Mouse (Mus musculus) lung, adult 10 weeks (tissue): ENCODE data around the gene Mef2a. TPM values are rescaled to one million over a fixed set of nuclear protein-coding genes. Genes with fewer than 3 reads are reported as not detected.

ENCODE experiments used
- polyA plus RNA-seq: library from polyadenylated mRNA; stranded (reverse); fragments of 350-450 nt; fragmentation: Illumina TruSeq; extraction: RNeasy Lipid Tissue Mini Kit (QIAGEN cat#74804); gene quantifications from one replicate; pipeline ENCODE4 v1.2.3, GENCODE M21; 2014; ENCODE audit warnings: low read depth, low replicate concordance; ENCODE audit not compliant: insufficient read depth

The Mef2a gene
- 27.6 TPM for polyA plus RNA-seq

DNA sequence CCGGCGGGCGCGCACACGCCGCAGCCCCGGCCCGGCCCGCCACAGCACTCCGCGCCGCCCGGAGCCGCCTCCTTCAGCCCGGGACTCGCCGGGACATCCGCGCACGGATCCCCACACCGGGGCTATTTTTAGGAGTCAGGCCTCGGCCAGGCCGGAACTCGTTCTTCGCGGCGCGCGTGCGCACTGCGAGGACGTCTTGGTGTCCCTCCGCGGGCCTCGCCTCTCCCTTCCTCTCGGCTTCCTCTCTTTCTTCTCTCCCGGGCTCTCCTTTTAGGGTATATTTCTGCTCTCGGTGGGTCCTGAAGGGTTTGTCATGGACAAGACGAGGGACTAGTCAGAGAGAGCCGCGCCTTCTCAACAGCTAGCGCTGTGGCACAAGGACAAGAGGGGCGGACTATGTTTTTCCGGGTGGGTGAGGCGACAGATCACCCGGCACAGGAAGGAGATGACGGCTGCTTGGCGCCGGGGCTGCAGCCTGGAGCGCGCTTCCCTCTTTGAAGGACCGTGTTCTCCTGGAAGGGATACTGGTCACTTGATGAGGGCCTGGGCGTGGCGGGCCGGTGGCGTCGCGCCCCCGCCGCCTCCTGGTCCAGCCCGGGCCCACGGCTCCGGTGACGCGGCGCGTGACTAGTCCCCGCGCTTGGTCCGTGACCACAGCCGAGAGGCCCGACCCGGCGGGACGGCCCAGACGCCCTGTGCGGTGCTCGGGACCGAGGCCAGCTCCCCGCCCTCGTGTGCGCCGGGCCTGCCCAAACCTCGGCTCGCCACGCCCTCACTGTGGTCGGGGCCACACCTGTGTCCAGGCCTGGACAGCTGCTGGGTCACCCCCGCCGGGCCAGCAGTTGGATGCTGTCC lies at the start of gene Mef2a:
Gene Mef2a (minus strand): TSS at position 130 of the 855 bp plus-strand sequence.

DNA sequence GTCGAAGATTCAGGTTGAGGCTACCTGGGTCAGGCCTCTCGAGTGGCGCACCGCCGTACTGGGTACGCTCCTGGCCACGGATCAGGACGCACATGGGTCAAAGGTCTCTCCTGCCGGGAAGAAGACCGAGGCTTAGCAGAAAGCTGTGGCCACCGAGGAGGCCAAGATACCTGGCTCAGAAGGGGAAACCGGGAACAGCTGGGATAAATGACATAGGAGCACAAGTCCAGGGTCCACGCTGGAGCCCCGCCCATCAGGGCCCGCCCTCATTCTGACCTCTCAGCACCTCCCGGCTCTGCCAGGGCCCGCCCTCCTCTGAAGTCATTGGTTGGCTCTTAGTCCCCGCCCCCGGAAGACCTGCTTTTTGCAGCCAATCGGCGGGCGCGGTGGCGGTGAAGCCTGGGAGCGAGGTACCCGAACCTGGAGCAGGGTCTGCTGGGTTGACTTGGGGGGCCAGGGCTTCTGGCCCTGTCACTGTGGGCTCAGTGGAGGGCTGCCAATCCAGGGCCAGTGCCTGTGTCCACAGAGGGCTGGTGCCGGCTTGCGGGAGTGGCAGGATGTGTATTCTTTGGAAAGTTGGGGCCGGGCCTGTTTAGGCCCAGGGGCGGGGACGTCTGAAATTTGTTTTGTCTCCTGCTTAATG lies 150.3 kb downstream of the Mef2a start, which contains the start of gene Lysmd4:
Gene Lysmd4 (plus strand): TSS at position 325 of the 643 bp plus-strand sequence.

Other genes with a start within 250 kb of the Mef2a start
- 5.6 TPM for gene Lysmd4, start 150.3 kb downstream of the Mef2a start, polyA plus RNA-seq